Mouse (Mus musculus): ENCODE data around the gene Nemf. TPM values are rescaled to one million over a fixed set of nuclear protein-coding genes. Genes with fewer than 3 reads are reported as not detected.

Nemf gene
- 31.2 and 37.8 TPM in 2 replicates for polyA plus RNA-seq (2012; rRNA removed)
- polyA plus RNA-seq (2014; fragmentation: Nextera tagmentation; extraction: Ambion mirVana): 78.6 and 83.0 TPM in 2 replicates

GRCm38 (mm10) chr12:69356546-69357299 is at the start of gene Nemf:
Gene Nemf, minus strand, starts transcription at chr12:69357165.
- Histone ChIP-seq H3K9ac (ENCODE audit: low read depth, low read length, severe bottlenecking) (peak within 1 kb of the TSS; percentile 92), H3K4me2 (replicated peaks; ENCODE audit: low read depth, low read length, severe bottlenecking) (peak within 1 kb of the TSS; percentile 80), H3K9me3 (ENCODE audit: control insufficient read depth, low read length) (no peaks in the 10 kb centered on the region), H3K27me3 (ENCODE audit: control insufficient read depth, insufficient read depth, low read length) (no peaks in the 10 kb centered on the region), H3K4me1 (ENCODE audit: control insufficient read depth, insufficient read depth, low read length) (peaks cover 2% of the 10 kb centered on the region; the same call in 1 of the 2 replicates), H3K4me3 (replicated peaks; ENCODE audit: low read length) (peak within 1 kb of the TSS; percentile 79), H3K27ac (replicated peaks; ENCODE audit: low read depth, low read length) (peak within 1 kb of the TSS; percentile 75; the same call in 1 of the 2 replicates), H3K36me3 (ENCODE audit: control insufficient read depth, insufficient read depth, low read length) (peaks cover 25% of the 10 kb centered on the region)
- peak; percentile 77; the same call in 1 of the 2 replicates for TF ChIP-seq POLR2A (IDR thresholded peaks at IDR 0.05; ENCODE audit: borderline replicate concordance, extremely low read depth, insufficient read depth, insufficient read length)
- 3% methylated on average over 36 of the region's 50 CpGs for WGBS
- ATAC-seq (ENCODE audit: low FRiP score, low read depth) (peak; percentile 44), DNase-seq (ENCODE audit: low spot score) (peak; percentile 93)

- no peak for TF ChIP-seq POLR2A (IDR thresholded peaks at IDR 0.05; ENCODE audit: borderline replicate concordance, extremely low read depth, insufficient read depth, insufficient read length)
- H3K27ac ChIP-seq (replicated peaks; ENCODE audit: low read depth, low read length): no peak overlapping the region
- 81% methylated on average over 13 of the region's 13 CpGs for WGBS
- H3K4me3 ChIP-seq (replicated peaks; ENCODE audit: low read length): no peak overlapping the region
- DNase-seq (ENCODE audit: low spot score) (no peak), ATAC-seq (ENCODE audit: low FRiP score, low read depth) (no peak)
- no peaks in the 10 kb centered on the region for H3K9me3 ChIP-seq (ENCODE audit: control insufficient read depth, low read length)
- H3K4me1 ChIP-seq (ENCODE audit: control insufficient read depth, insufficient read depth, low read length): 0 out of 2 replicates have a peak, but pooled peaks cover 4% of the 10 kb centered on the region
- H3K36me3 ChIP-seq (ENCODE audit: control insufficient read depth, insufficient read depth, low read length): no peaks in the 10 kb centered on the region
- no peaks in the 10 kb centered on the region for H3K27me3 ChIP-seq (ENCODE audit: control insufficient read depth, insufficient read depth, low read length)
- H3K4me2 ChIP-seq (replicated peaks; ENCODE audit: low read depth, low read length, severe bottlenecking): no peak overlapping the region
- no peak overlapping the region for H3K9ac ChIP-seq (ENCODE audit: low read depth, low read length, severe bottlenecking)
Measured at GRCm38 (mm10) chr12:69402594-69403167, 45.7 kb upstream of the Nemf start.

GRCm38 (mm10) chr12:69402100-69402499 is 45.1 kb upstream of the Nemf start:
- DNase-seq (ENCODE audit: low spot score) (no peak), ATAC-seq (ENCODE audit: low FRiP score, low read depth) (no peak)
- H3K36me3 ChIP-seq (ENCODE audit: control insufficient read depth, insufficient read depth, low read length): no peaks in the 10 kb centered on the region
- no peak overlapping the region for H3K4me3 ChIP-seq (replicated peaks; ENCODE audit: low read length)
- no peak overlapping the region for H3K9ac ChIP-seq (ENCODE audit: low read depth, low read length, severe bottlenecking)
- no peak for TF ChIP-seq POLR2A (IDR thresholded peaks at IDR 0.05; ENCODE audit: borderline replicate concordance, extremely low read depth, insufficient read depth, insufficient read length)
- H3K4me2 ChIP-seq (replicated peaks; ENCODE audit: low read depth, low read length, severe bottlenecking): no peak overlapping the region
- WGBS: 37% methylated on average over 9 of the region's 9 CpGs
- no peaks in the 10 kb centered on the region for H3K27me3 ChIP-seq (ENCODE audit: control insufficient read depth, insufficient read depth, low read length)
- H3K27ac ChIP-seq (replicated peaks; ENCODE audit: low read depth, low read length): no peak overlapping the region
- no peaks in the 10 kb centered on the region for H3K9me3 ChIP-seq (ENCODE audit: control insufficient read depth, low read length)
- 0 out of 2 replicates have a peak, but pooled peaks cover 4% of the 10 kb centered on the region for H3K4me1 ChIP-seq (ENCODE audit: control insufficient read depth, insufficient read depth, low read length)

- Histone ChIP-seq H3K9me3 (ENCODE audit: control insufficient read depth, low read length) (no peaks in the 10 kb centered on the region), H3K4me3 (replicated peaks; ENCODE audit: low read length) (no peak overlapping the region), H3K27ac (replicated peaks; ENCODE audit: low read depth, low read length) (no peak overlapping the region), H3K4me2 (replicated peaks; ENCODE audit: low read depth, low read length, severe bottlenecking) (no peak overlapping the region), H3K9ac (ENCODE audit: low read depth, low read length, severe bottlenecking) (no peak overlapping the region), H3K27me3 (ENCODE audit: control insufficient read depth, insufficient read depth, low read length) (no peaks in the 10 kb centered on the region), H3K36me3 (ENCODE audit: control insufficient read depth, insufficient read depth, low read length) (no peaks in the 10 kb centered on the region), H3K4me1 (ENCODE audit: control insufficient read depth, insufficient read depth, low read length) (0 out of 2 replicates have a peak, but pooled peaks cover 4% of the 10 kb centered on the region)
- WGBS: 4% methylated on average over 2 of the region's 2 CpGs
- ATAC-seq (ENCODE audit: low FRiP score, low read depth): no peak
- no peak for TF ChIP-seq POLR2A (IDR thresholded peaks at IDR 0.05; ENCODE audit: borderline replicate concordance, extremely low read depth, insufficient read depth, insufficient read length)
- peak; percentile 42 for DNase-seq (ENCODE audit: low spot score)
Measured at GRCm38 (mm10) chr12:69400871-69401286, 43.9 kb upstream of the Nemf start.

GRCm38 (mm10) chr12:69400367-69400766 is 43.4 kb upstream of the Nemf start:
- DNase-seq (ENCODE audit: low spot score) (no peak), ATAC-seq (ENCODE audit: low FRiP score, low read depth) (no peak)
- Histone ChIP-seq H3K9ac (ENCODE audit: low read depth, low read length, severe bottlenecking) (no peak overlapping the region), H3K27me3 (ENCODE audit: control insufficient read depth, insufficient read depth, low read length) (no peaks in the 10 kb centered on the region), H3K4me1 (ENCODE audit: control insufficient read depth, insufficient read depth, low read length) (0 out of 2 replicates have a peak, but pooled peaks cover 4% of the 10 kb centered on the region), H3K4me2 (replicated peaks; ENCODE audit: low read depth, low read length, severe bottlenecking) (no peak overlapping the region), H3K4me3 (replicated peaks; ENCODE audit: low read length) (no peak overlapping the region), H3K36me3 (ENCODE audit: control insufficient read depth, insufficient read depth, low read length) (no peaks in the 10 kb centered on the region), H3K27ac (replicated peaks; ENCODE audit: low read depth, low read length) (no peak overlapping the region), H3K9me3 (ENCODE audit: control insufficient read depth, low read length) (no peaks in the 10 kb centered on the region)
- 66% methylated on average over 4 of the region's 4 CpGs for WGBS
- no peak for TF ChIP-seq POLR2A (IDR thresholded peaks at IDR 0.05; ENCODE audit: borderline replicate concordance, extremely low read depth, insufficient read depth, insufficient read length)

Data from limb, embryonic 14.5 days (tissue).